Mouse (Mus musculus) heart, embryonic 10.5 days (tissue): ENCODE results near the gene Prkcd. TPM values are rescaled to one million over a fixed set of nuclear protein-coding genes. Genes with fewer than 3 reads are reported as not detected.

ENCODE experiments used
- DNase-seq: peaks from one replicate; pipeline ENCODE4 v3.0.0-alpha.2; 2017; ENCODE audit warnings: low spot score
- H3K27ac ChIP-seq: fragments of 300-500 bp; sonication (generic); 2 replicates; pipeline ENCODE4 v1.5.1; 2016; ENCODE audit warnings: mild to moderate bottlenecking
- H3K27me3 ChIP-seq: fragments of 300-500 bp; sonication (generic); 2 replicates; pipeline ENCODE4 v1.6.1; 2016; ENCODE audit warnings: mild to moderate bottlenecking; ENCODE audit not compliant: poor library complexity, insufficient read depth, severe bottlenecking
- H3K36me3 ChIP-seq: fragments of 300-500 bp; sonication (generic); 2 replicates; pipeline ENCODE4 v1.6.1; 2016; ENCODE audit warnings: mild to moderate bottlenecking, moderate library complexity
- H3K4me1 ChIP-seq: fragments of 300-500 bp; sonication (generic); 2 replicates; pipeline ENCODE4 v1.6.1; 2016; ENCODE audit warnings: mild to moderate bottlenecking
- H3K4me3 ChIP-seq: fragments of 300-500 bp; sonication (generic); 2 replicates; pipeline ENCODE4 v1.5.1; 2016; ENCODE audit warnings: mild to moderate bottlenecking, moderate library complexity
- H3K9me3 ChIP-seq: fragments of 300-500 bp; sonication (generic); 2 replicates; pipeline ENCODE4 v1.6.1; 2016; ENCODE audit warnings: mild to moderate bottlenecking, moderate library complexity
- WGBS: fragments of 180-500 bp; shearing (Covaris S2); methylation state at CpG from one replicate; pipeline ENCODE4 v1.1.7; 2016; 5-methylcytosine and 5-hydroxymethylcytosine counted together
- polyA plus RNA-seq: library from polyadenylated mRNA; unstranded; fragments of >200 nt; fragmentation: Nextera tagmentation; extraction: Ambion mirVana; gene quantifications from 2 replicates; pipeline ENCODE4 v1.2.1, GENCODE M21; 2016

The Prkcd gene
- polyA plus RNA-seq, result 32.4 and 37.3 TPM in 2 replicates

GRCm38 (mm10) chr14:30625856-30626726 lies at the start of gene Prkcd:
TSS of gene Prkcd (minus strand) at chr14:30626210.
- H3K4me1 ChIP-seq, result peaks cover 55% of the 10 kb centered on the region
- under 1% methylated on average over 71 of the region's 71 CpGs for WGBS
- no peaks in the 10 kb centered on the region for H3K36me3 ChIP-seq
- peak; percentile 91 for DNase-seq
- H3K9me3 ChIP-seq, result no peaks in the 10 kb centered on the region
- H3K27ac ChIP-seq, result peak within 1 kb of the TSS; percentile 87
- 0 out of 2 replicates have a peak, but pooled peaks cover 5% of the 10 kb centered on the region for H3K27me3 ChIP-seq
- H3K4me3 ChIP-seq, result peak within 1 kb of the TSS; percentile 90

- Histone ChIP-seq H3K27me3 (no peaks in the 10 kb centered on the region), H3K4me1 (0 out of 2 replicates have a peak, but pooled peaks cover 6% of the 10 kb centered on the region), H3K9me3 (no peaks in the 10 kb centered on the region), H3K27ac (no peak overlapping the region), H3K4me3 (no peak overlapping the region), H3K36me3 (peaks cover 50% of the 10 kb centered on the region)
- no peak for DNase-seq
- 62% methylated on average over 6 of the region's 6 CpGs for WGBS
Observed at GRCm38 (mm10) chr14:30674947-30675346, 48.9 kb upstream of the Prkcd start.

DNA sequence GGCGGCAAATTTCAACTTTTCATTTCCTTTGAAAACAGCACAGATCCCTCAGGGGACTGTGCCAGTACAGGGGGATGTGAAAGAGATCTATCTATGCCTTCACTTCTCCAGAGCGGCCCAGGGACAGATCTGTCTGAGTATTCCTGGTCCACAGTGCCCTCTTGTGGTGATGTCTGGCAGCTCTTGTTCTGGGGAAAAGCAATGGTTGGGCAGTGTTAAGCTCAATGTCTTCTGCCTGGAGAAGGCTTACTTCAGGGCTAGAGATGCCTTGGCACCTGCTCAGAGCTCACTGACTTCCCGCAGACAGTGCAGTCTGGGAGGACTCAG lies 45.9 kb upstream of the Prkcd start:
- 22% methylated on average over 3 of the region's 3 CpGs for WGBS

GRCm38 (mm10) chr14:30671095-30671985 lies 45.3 kb upstream of the Prkcd start:
- peaks cover 56% of the 10 kb centered on the region for H3K36me3 ChIP-seq
- no peak for DNase-seq
- no peaks in the 10 kb centered on the region for H3K9me3 ChIP-seq
- H3K27me3 ChIP-seq, result no peaks in the 10 kb centered on the region
- 0 out of 2 replicates have a peak, but pooled peaks cover 6% of the 10 kb centered on the region for H3K4me1 ChIP-seq
- 74% methylated on average over 14 of the region's 15 CpGs for WGBS
- H3K4me3 ChIP-seq, result no peak overlapping the region
- no peak overlapping the region for H3K27ac ChIP-seq

More for the DNA sequence above, 45.9 kb upstream of the Prkcd start:
- peak; percentile 89 for DNase-seq
- Histone ChIP-seq H3K27me3 (no peaks in the 10 kb centered on the region), H3K4me1 (0 out of 2 replicates have a peak, but pooled peaks cover 6% of the 10 kb centered on the region), H3K9me3 (no peaks in the 10 kb centered on the region), H3K27ac (no peak overlapping the region), H3K4me3 (no peak overlapping the region), H3K36me3 (peaks cover 52% of the 10 kb centered on the region)

DNA sequence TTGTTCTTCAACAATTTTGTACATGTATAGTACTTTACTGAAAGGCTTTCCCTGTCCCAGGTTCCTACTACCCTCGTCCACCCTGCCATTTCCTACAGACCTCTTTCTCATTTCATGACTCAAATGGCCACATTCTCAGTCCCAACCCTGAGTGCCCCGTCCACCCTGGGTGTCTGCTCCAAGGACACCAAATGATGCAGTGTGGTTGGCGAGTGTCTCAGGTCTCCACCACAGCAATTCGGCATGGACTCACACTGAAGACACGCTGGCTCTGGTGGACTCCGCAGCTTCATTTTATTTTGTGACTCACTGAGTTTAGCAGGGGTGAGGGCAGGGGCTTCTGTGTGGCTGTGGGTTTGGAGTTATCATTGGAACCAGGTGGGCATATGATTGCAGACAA lies 44.2 kb upstream of the Prkcd start:
- Histone ChIP-seq H3K9me3 (no peaks in the 10 kb centered on the region), H3K27ac (no peak overlapping the region), H3K27me3 (no peaks in the 10 kb centered on the region), H3K4me1 (0 out of 2 replicates have a peak, but pooled peaks cover 6% of the 10 kb centered on the region), H3K36me3 (peaks cover 66% of the 10 kb centered on the region), H3K4me3 (no peak overlapping the region)
- no peak for DNase-seq
- WGBS, result 90% methylated on average over 6 of the region's 6 CpGs

- H3K27me3 ChIP-seq, result no peaks in the 10 kb centered on the region
- 86% methylated on average over 4 of the region's 4 CpGs for WGBS
- no peak overlapping the region for H3K4me3 ChIP-seq
- H3K27ac ChIP-seq, result no peak overlapping the region
- peaks cover 67% of the 10 kb centered on the region for H3K36me3 ChIP-seq
- H3K9me3 ChIP-seq, result no peaks in the 10 kb centered on the region
- H3K4me1 ChIP-seq, result 0 out of 2 replicates have a peak, but pooled peaks cover 2% of the 10 kb centered on the region
- no peak for DNase-seq
Observed at GRCm38 (mm10) chr14:30666604-30667003, 40.6 kb upstream of the Prkcd start.

DNA sequence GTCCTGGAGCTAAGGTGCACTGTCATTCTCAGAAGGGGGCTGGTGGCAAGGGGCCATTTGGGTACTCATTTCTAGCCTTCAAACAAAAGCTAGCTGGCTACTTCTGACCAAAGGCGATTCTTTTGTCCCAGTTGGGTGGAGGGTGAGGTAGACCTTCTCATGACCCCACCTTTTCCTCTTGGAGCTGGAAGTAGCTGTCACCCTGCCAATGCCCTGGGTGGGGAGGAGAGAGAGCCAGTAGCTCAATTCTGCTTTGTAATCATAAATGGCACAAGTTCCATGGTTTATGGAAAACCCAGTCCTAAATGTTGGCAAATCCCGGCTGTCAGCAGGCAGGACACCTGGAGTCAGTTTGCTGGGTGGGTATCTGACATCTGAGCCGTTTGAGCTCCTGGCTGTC lies 40.1 kb upstream of the Prkcd start:
- Histone ChIP-seq H3K27me3 (no peaks in the 10 kb centered on the region), H3K9me3 (no peaks in the 10 kb centered on the region), H3K4me3 (no peak overlapping the region), H3K4me1 (no peaks in the 10 kb centered on the region), H3K27ac (no peak overlapping the region), H3K36me3 (peaks cover 73% of the 10 kb centered on the region)
- WGBS, result 71% methylated on average over 3 of the region's 3 CpGs
- no peak for DNase-seq

- no peak overlapping the region for H3K4me3 ChIP-seq
- H3K27ac ChIP-seq, result no peak overlapping the region
- no peaks in the 10 kb centered on the region for H3K9me3 ChIP-seq
- no peak for DNase-seq
- H3K27me3 ChIP-seq, result no peaks in the 10 kb centered on the region
- WGBS, result 92% methylated on average over 1 of the region's 1 CpGs
- peaks cover 12% of the 10 kb centered on the region; the same call in 1 of the 2 replicates for H3K4me1 ChIP-seq
- peaks cover 9% of the 10 kb centered on the region for H3K36me3 ChIP-seq
Observed at GRCm38 (mm10) chr14:30655531-30655930, 29.5 kb upstream of the Prkcd start.

DNA sequence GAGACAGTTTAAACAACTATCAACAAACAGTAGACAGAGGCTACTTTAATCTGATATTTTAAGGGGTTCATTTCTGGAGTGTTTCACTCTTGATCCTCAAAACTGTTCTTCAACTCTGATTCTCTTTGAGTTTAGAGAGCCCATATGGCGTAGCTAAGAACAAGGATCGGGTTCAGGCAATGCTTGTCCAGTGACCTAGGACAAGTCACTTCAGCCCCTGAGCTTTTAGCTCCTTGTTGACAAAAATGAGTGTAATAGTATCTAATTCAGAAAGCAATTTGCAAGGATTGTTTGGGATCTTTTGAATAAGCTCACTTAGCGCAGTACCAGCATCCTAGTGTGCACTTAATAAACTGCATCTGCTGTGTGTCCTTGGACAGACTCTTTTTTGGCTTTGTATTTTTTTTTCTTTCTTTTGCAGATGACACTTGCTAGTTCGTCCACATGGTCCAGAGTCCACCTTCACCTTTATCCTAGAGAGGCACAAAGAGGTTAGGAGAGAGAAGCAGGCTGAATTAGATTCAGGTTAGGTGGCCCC lies 28.8 kb upstream of the Prkcd start:
- WGBS, result 52% methylated on average over 4 of the region's 4 CpGs
- H3K27ac ChIP-seq, result peak overlapping the region; percentile 99
- DNase-seq, result no peak
- no peaks in the 10 kb centered on the region; the same call in 1 of the 2 replicates for H3K27me3 ChIP-seq
- peaks cover 6% of the 10 kb centered on the region; the same call in 1 of the 2 replicates for H3K36me3 ChIP-seq
- peaks cover 12% of the 10 kb centered on the region; the same call in 1 of the 2 replicates for H3K4me1 ChIP-seq
- H3K4me3 ChIP-seq, result peak overlapping the region; percentile 98
- no peaks in the 10 kb centered on the region for H3K9me3 ChIP-seq

DNA sequence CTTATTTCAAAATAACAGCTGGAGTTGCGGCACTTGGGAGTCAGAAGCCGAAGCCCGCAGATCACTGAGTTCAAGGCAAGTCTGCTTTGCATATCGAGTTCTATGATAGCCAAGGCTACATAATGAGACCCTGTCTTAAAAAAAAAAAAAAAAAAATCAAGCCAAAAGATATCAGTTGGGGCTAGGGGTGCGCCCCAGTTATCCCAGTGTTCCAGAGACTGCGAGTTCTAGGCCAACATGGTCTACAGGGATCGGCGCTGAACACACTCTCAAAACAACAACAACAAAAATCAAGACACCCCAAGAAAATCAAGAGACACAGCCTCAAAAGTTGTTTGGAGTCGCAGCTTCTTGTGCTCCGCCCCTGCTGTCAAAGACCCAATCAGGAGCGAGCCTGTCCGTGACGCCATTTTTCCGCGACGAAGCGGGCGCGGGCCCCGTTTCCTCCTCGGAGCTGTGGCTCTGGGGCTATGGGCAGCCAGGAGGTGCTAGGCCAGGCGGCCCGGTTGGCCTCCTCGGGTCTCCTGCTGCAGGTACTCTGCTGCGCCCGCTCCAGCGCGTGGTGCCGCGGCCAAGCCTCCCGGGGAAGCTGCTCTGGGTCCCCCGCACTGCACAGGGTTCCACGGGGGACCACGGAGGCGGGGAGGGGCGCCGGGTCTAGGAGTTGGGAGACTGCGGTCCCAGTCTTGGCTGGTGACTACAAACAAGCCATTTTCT lies 28.1 kb upstream of the Prkcd start, which contains the start of gene Rft1:
Gene Rft1, plus strand, starts transcription at position 418 of the 717 bp plus-strand sequence.
- 2% methylated on average over 38 of the region's 38 CpGs for WGBS
- Histone ChIP-seq H3K9me3 (no peaks in the 10 kb centered on the region), H3K27me3 (no peaks in the 10 kb centered on the region; the same call in 1 of the 2 replicates), H3K27ac (peak within 1 kb of the TSS; percentile 99), H3K36me3 (peaks cover 3% of the 10 kb centered on the region; the same call in 1 of the 2 replicates), H3K4me3 (peak within 1 kb of the TSS; percentile 98), H3K4me1 (peaks cover 12% of the 10 kb centered on the region; the same call in 1 of the 2 replicates)
- DNase-seq, result peak; percentile 99

DNA sequence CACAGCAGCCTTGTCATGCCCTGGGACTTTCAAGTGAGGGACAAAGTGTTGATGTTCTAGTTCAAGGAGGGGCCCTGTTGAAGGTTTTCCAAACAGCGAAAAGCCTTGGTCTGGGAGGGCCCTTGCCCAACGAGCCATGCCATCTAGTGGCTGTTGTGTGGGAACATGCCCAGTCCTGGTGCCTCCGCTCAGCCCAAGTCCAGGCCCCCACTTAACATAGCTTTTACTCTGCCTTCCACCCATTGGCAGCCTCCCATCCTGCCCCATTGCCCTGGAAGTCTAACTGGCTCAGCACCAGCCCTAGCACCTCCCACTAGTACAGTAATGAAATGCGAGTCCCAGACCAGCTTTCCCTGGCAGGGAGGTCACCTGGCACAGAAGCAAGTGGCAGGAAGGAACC lies 25.0 kb upstream of the Prkcd start:
- no peak overlapping the region for H3K27ac ChIP-seq
- H3K9me3 ChIP-seq, result no peaks in the 10 kb centered on the region
- 21% methylated on average over 4 of the region's 4 CpGs for WGBS
- peaks cover 12% of the 10 kb centered on the region; the same call in 1 of the 2 replicates for H3K4me1 ChIP-seq
- no peaks in the 10 kb centered on the region; the same call in 1 of the 2 replicates for H3K27me3 ChIP-seq
- H3K4me3 ChIP-seq, result no peak overlapping the region
- no peaks in the 10 kb centered on the region for H3K36me3 ChIP-seq
- no peak for DNase-seq

DNA sequence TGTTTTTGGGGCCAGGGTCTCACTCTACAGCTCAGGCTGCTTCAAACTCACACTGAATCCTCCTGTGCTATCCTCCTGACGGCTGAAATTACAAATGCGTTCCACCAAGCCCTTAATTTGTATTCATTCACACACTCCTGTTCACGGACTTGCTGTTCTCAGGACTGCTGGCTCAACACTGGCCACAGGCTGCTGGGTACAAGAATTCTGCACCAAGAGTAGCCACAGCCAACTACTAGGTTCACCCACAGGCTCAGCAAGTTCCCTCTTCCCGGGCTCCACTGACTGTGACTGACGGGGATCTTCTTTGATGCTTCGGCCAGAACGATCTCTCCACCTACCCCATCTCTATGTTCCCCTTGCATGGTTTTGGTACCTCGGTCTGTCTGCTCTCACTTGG lies 23.7 kb upstream of the Prkcd start:
- DNase-seq, result no peak
- H3K4me1 ChIP-seq, result peaks cover 8% of the 10 kb centered on the region; the same call in 1 of the 2 replicates
- WGBS, result 75% methylated on average over 8 of the region's 8 CpGs
- no peak overlapping the region for H3K27ac ChIP-seq
- H3K9me3 ChIP-seq, result no peaks in the 10 kb centered on the region
- H3K36me3 ChIP-seq, result no peaks in the 10 kb centered on the region
- no peaks in the 10 kb centered on the region; the same call in 1 of the 2 replicates for H3K27me3 ChIP-seq
- H3K4me3 ChIP-seq, result no peak overlapping the region
